Mouse (Mus musculus): ENCODE data around the gene Inafm1. TPM values are rescaled to one million over a fixed set of nuclear protein-coding genes. Genes with fewer than 3 reads are reported as not detected.

The Inafm1 gene
- total and polyA plus RNA-seq, 3 experiments, result 1.5 to 9.5 (median 7.4) TPM

- in situ Hi-C loops (cut with MboI; ENCODE audit: low pct_ligation_motif_present, low pct_unique_long_range_greater_than_20kb, low sequenced_read_pairs) (loop anchor here (25.0 kb wide), 1 partner anchor 204 kb away; the partner anchor contains the start of gene Zfp541), dilution Hi-C loops (cut with MboI; ENCODE audit: extremely low pct_ligation_motif_present, extremely low pct_unique_long_range_greater_than_20kb, low sequenced_read_pairs) (no loop called here)
- H3K4me2 ChIP-seq (ENCODE audit: insufficient read depth, low read depth, poor library complexity, severe bottlenecking), result no peak overlapping the region
- TF ChIP-seq JUND (conservative IDR thresholded peaks at IDR 0.05; ENCODE audit: low read depth, low read length) (no peak), GABPA (IDR thresholded peaks at IDR 0.05; ENCODE audit: insufficient replicate concordance, low read depth, low read length) (no peak), CTCF (conservative IDR thresholded peaks at IDR 0.05 in 1 of 2, IDR thresholded peaks at IDR 0.05 in 1 of 2; ENCODE audit: low read depth in 2 of 2, low read length in 2 of 2) (no peak), MAX (IDR thresholded peaks at IDR 0.05; ENCODE audit: low read length) (no peak), ZKSCAN1 (IDR thresholded peaks at IDR 0.05; ENCODE audit: borderline replicate concordance, low read depth, low read length) (no peak), JUN (IDR thresholded peaks at IDR 0.05; ENCODE audit: insufficient read depth, low read depth, low read length) (no peak), SMC3 (IDR thresholded peaks at IDR 0.05; ENCODE audit: low read depth, low read length) (no peak), ZNF384 (IDR thresholded peaks at IDR 0.05; ENCODE audit: low read depth, low read length) (no peak), ELF1 (IDR thresholded peaks at IDR 0.05; ENCODE audit: low read depth, low read length) (no peak), ZC3H11A (IDR thresholded peaks at IDR 0.05; ENCODE audit: low read depth, low read length) (no peak), RAD21 (IDR thresholded peaks at IDR 0.05; ENCODE audit: low read depth, low read length) (no peak), MXI1 (IDR thresholded peaks at IDR 0.05; ENCODE audit: low read depth, low read length) (no peak), MEF2A (IDR thresholded peaks at IDR 0.05; ENCODE audit: borderline replicate concordance, low read depth, low read length) (no peak), PAX5 (IDR thresholded peaks at IDR 0.05; ENCODE audit: low read length) (no peak), USF1 (IDR thresholded peaks at IDR 0.05; ENCODE audit: low read depth, low read length) (no peak), MAZ (IDR thresholded peaks at IDR 0.05; ENCODE audit: low read depth, low read length) (no peak), TCF12 (IDR thresholded peaks at IDR 0.05; ENCODE audit: low read depth, low read length) (no peak), USF2 (conservative IDR thresholded peaks at IDR 0.05; ENCODE audit: low read depth, low read length) (no peak), RCOR1 (conservative IDR thresholded peaks at IDR 0.05; ENCODE audit: low read depth, low read length) (no peak), MYC (IDR thresholded peaks at IDR 0.05; ENCODE audit: low read depth, low read length) (no peak)
- no peaks in the 10 kb centered on the region for H3K79me2 ChIP-seq (replicated peaks; ENCODE audit: control insufficient read depth, extremely low read depth, insufficient read depth, poor library complexity, severe bottlenecking)
- H3K9me3 ChIP-seq (replicated peaks; ENCODE audit: low read length), result no peaks in the 10 kb centered on the region
- no peak for DNase-seq (ENCODE audit: extremely low read depth)
- H3K27ac ChIP-seq (ENCODE audit: insufficient read depth, low read depth), result no peak overlapping the region
- H3K36me3 ChIP-seq (replicated peaks in 1 of 2; ENCODE audit: control insufficient read depth in 1 of 2, insufficient read depth in 1 of 2, low read length in 1 of 2), result peaks cover 0 to 2% of the 10 kb centered on the region in 2 experiments
- no peak overlapping the region for H3K4me3 ChIP-seq (replicated peaks in 1 of 3; ENCODE audit: low read depth in 2 of 3, low read length in 2 of 3, poor library complexity in 1 of 3)
- no peak overlapping the region for H3K9ac ChIP-seq (ENCODE audit: insufficient read depth, low read depth)
- H3K4me1 ChIP-seq (ENCODE audit: control insufficient read depth in 1 of 2, insufficient read depth in 2 of 2), result peaks cover 4 to 9% of the 10 kb centered on the region in 2 experiments; a peak in 3 of 4 replicates
- H3K27me3 ChIP-seq (replicated peaks), result no peaks in the 10 kb centered on the region
Measured at GRCm38 (mm10) chr7:16265856-16266255, 7.6 kb downstream of the Inafm1 start.

GRCm38 (mm10) chr7:16263843-16264242, 9.6 kb downstream of the Inafm1 start:
- no peak overlapping the region for H3K4me3 ChIP-seq (replicated peaks in 1 of 3; ENCODE audit: low read depth in 2 of 3, low read length in 2 of 3, poor library complexity in 1 of 3)
- no peak for DNase-seq (ENCODE audit: extremely low read depth)
- no peak for TF ChIP-seq ETS1 (conservative IDR thresholded peaks at IDR 0.05; ENCODE audit: low read depth, low read length)
- TF ChIP-seq RCOR1 (conservative IDR thresholded peaks at IDR 0.05; ENCODE audit: low read depth, low read length), result no peak
- TF ChIP-seq ZKSCAN1 (IDR thresholded peaks at IDR 0.05; ENCODE audit: borderline replicate concordance, low read depth, low read length), result no peak
- no peaks in the 10 kb centered on the region for H3K27me3 ChIP-seq (replicated peaks)
- in situ Hi-C loops (cut with MboI; ENCODE audit: low pct_ligation_motif_present, low pct_unique_long_range_greater_than_20kb, low sequenced_read_pairs), result loop anchor here (25.0 kb wide), 1 partner anchor 202 kb away; the partner anchor contains the start of gene Zfp541
- no peaks in the 10 kb centered on the region for H3K9me3 ChIP-seq (replicated peaks; ENCODE audit: low read length)
- H3K27ac ChIP-seq (ENCODE audit: insufficient read depth, low read depth), result no peak overlapping the region
- H3K79me2 ChIP-seq (replicated peaks; ENCODE audit: control insufficient read depth, extremely low read depth, insufficient read depth, poor library complexity, severe bottlenecking), result no peaks in the 10 kb centered on the region
- dilution Hi-C loops (cut with MboI; ENCODE audit: extremely low pct_ligation_motif_present, extremely low pct_unique_long_range_greater_than_20kb, low sequenced_read_pairs), result no loop called here
- no peak overlapping the region for H3K4me2 ChIP-seq (ENCODE audit: insufficient read depth, low read depth, poor library complexity, severe bottlenecking)
- peaks cover 4 to 9% of the 10 kb centered on the region in 2 experiments; a peak in 3 of 4 replicates for H3K4me1 ChIP-seq (ENCODE audit: control insufficient read depth in 1 of 2, insufficient read depth in 2 of 2)
- no peak overlapping the region for H3K9ac ChIP-seq (ENCODE audit: insufficient read depth, low read depth)
- no peaks in the 10 kb centered on the region for H3K36me3 ChIP-seq (replicated peaks in 1 of 2; ENCODE audit: control insufficient read depth in 1 of 2, insufficient read depth in 1 of 2, low read length in 1 of 2)
